Mouse (Mus musculus) gastrocnemius, postnatal 25 days (tissue): Measurements from ENCODE around the gene Pdcd11. TPM values are rescaled to one million over a fixed set of nuclear protein-coding genes. Genes with fewer than 3 reads are reported as not detected.
"Not testable (repeated sequence)": the region's sequence is repeated elsewhere in the genome, so short reads cannot be mapped to it uniquely, and the experiment has no call there.

ENCODE experiments used
- DNase-seq: peaks from one replicate; pipeline ENCODE4 v3.0.0; 2022
- total RNA-seq, 2 experiments: library from RNA; stranded (reverse); gene quantifications; 1 replicate in 1 of 2; 2 replicates in 1 of 2; pipeline ENCODE4 v1.2.3; 2021

Pdcd11 gene
- total RNA-seq, 2 experiments from 2014 or later: 6.9 to 7.3 TPM

DNA sequence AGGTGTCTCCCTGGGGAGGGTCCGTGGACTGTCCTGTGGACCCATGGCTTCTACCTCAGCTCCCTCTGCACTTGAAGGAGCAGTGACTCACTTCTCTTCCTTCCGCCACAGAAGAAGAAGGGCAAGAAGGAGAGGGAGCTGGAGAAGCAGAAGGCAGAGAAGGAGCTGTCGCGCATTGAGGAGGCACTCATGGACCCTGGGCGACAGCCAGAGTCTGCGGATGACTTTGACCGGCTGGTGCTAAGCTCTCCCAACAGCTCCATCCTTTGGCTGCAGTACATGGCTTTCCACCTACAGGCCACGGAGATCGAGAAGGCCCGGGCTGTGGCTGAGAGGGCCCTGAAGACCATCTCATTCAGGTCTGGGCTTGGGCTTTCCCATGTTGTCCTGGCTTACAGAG, 37.6 kb downstream of the Pdcd11 start:
- DNase-seq: no peak

DNA sequence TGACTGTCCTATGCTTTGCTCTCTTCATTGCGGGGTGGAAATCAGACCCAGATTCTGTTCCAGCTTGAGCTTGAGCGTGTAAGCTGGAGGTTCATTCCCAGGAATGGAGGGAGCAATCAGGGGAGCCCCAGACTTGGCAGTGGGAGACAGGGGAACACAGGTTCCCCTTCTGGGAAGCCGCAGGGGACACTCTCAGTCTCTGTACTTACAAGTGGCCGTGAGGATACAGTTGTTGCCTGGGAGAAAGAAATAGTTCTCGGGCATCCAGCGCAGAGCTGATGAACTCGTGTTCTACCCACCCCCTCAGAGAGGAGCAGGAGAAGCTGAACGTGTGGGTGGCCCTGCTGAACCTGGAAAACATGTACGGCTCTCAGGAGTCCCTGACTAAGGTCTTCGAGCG, 38.3 kb downstream of the Pdcd11 start:
- DNase-seq: no peak

DNA sequence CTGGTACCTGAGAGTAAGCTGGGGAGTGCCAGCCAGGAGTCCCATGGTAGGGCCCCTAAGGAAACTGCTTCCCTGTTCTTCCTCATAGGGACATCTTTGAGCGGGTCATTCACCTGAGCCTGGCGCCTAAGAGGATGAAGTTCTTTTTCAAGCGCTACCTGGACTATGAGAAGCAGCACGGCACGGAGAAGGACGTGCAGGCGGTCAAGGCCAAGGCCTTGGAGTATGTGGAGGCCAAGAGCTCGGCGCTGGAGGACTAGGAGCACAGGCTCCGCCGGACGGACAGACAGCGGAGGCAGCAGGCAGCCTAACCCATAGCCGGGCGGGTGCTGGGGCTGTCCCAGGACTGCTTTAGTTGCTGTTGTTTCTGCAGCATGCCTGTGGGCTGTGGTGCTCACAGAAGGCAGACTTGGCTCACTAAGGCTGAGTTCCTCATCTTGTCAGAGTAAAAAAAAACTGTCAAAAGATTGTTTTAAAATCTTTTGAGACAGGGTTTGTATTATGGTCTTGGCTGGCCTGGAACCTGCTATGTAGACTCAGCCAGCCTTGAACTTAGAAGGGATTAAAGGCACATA, 40.1 kb downstream of the Pdcd11 start:
- DNase-seq: no peak

DNA sequence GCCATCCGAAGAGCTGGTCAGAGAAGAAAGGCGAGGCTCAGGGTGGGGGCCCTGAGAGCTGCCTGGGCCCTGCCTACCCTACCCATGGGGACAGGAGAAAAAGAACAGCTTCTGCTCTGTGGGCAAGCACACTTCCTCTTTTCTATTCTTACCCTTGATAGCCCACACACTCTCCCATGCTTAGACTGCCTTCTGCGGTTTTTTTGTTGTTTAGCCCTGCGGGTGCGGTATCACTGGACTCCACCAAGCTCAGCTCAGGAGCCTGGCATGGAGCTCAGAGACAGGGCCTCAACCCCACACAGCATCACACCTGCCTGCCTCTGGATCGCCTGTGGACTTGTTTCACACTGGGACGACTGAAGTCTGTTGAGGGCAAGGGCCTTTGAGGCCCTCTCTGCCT, 42.6 kb downstream of the Pdcd11 start:
- peak; percentile 29 for DNase-seq

DNA sequence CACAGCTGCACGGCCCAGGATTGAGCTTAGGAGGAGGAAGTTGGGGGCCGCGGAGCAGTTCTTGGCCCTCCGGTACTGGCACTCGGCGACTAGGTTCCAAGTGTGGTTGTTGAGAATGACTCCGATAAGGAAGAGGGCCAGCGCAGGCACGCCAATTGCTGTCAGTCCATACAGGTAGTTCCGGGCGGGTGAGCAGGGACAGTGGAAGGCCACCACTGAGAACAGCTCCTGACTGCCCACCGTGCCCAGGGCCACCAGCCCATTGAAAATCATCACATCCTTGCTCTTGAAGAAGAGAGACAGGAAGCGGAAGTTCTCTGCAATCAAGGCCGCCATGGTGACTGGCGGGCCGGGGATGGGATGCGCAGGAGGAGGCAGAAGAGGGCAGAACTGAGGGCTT, 45.0 kb downstream of the Pdcd11 start:
- no peak for DNase-seq

DNA sequence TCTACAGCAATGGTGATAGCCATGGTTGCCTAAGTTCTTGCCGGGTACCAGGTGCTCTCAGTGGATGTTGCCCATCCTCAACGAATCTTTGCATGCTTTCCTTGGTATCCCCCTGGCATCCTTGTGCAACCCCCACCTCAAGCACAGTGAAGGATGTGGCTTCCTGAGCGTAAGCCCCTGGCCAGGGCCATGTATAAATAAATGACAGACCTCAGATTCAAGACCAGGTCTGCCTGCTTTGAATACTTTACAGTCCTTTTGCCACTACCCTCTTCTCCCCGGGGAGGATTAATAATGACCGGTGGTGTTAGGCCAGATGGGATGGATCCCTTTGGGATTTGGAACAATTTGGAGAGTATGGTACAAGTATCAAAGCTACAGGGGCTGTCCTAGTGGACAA, 45.6 kb downstream of the Pdcd11 start:
- no peak for DNase-seq

DNA sequence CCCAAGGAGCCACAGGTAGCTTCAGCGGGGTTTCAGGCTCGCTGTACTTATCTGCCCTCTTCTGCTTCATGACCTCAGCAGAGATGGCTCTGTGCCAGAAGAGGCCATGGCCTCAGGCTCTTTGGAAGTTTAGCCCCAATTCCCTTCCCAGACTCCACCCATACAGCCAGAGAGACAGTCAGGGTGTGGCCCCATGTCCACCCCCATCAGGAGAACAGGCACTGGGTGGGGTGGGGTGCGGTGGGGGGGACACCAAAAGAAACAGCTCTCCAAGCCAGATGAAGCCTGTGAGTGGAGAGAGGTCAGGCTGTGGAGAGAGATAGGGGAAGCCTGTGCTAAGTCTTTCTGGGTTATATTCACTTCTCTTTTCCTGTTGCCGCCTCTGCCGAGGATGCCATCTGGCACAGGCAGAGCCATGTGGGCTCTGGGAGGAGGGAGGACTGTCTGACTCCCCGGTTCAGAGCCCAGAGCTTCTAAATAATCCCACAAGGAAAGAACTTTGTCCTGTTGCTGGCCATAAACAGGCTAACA, 46.5 kb downstream of the Pdcd11 start:
- peak; percentile 71 for DNase-seq

DNA sequence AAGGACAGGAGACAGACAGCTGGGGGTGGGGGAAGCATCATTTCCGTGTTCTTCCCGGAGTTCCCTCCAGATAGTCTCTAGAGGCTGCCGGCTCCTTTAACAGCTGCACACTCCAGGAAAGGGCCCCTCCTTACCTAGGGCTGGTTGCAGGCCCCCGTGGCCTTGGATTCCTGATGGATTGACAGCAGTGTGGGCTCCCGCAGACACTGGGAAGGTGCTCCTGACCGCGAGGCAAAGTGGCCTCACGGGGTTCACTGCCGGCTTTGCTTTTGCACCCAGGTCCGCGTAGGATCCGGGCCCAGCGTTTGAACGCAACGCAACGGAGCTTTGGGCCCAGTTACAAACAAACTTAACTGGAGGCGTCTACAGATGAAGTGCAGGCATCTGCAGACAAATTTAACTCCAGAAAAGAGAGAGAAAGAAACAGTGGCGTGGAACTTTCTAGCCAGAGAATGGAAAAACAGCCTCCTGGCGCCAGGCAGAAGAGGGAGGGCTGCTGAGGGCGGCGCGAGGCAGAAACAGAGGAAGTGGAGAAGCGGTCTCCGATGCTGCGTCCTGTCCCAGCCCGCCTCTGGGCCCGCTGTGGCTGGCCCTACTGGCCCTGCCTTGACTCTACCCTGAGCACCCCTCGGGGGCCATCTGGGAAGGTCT, 47.3 kb downstream of the Pdcd11 start, which contains the start of gene Calhm2:
TSS of gene Calhm2 (minus strand) at position 524 of the 651 bp plus-strand sequence.
- peak; percentile 64 for DNase-seq

DNA sequence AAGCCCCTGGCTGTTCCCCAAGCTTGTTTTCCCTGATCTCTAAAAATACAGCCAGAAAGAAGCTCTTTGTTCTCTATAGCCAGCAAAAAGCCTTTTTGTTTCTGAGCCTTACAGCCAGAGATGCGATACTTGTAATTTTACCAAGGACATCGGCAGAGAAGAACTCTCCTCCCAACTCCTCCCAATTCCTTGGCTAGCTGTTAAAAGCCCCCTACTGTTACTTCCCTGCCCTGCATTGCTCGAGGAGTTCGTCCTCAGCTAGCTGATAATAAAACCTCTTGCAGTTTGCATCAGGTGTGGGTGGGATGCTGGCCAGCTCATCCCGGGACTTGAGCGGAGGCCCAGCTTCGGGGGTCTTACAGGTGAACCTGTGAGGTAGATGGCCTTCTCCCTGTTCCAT, 49.0 kb downstream of the Pdcd11 start:
- DNase-seq: not testable (repeated sequence)

DNA sequence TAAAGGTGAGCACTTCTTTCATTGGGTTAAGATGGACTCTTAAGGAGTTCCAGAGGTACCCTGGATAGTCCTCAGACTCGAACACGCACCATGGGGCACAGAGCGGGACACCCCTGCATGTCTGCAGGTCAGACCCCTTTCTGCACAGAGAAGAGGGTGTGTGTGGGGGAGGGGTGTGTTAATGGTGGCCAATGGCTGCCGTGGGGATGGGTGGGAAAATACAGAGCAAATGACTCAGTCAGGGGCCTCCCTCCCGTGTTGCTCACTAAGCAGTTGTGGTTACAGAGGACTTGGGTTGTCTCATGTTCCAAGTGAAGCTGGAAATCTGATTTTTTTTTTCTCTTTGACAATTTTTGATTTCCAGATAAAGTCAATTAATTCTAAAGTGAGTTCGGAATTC, 51.9 kb downstream of the Pdcd11 start:
- DNase-seq: no peak

DNA sequence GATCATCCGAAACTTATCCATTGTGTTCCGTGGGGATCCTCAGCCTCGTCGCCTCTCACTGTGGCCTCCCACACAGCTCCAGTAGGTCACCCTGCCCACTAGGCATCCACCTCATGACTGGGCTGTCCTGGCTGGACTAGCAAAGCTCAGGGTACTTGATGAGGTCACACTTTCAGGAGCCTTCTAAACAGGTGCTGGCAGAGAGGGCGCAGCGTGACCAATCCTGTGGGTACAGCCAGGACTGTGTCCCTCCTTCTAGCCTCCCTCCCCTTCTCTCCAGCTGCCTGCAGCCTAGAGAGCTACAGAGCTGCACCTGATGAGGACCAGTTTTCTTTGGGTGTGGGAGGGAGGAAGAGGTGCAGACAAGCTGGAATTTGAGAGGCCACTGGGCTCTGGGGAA, 53.6 kb downstream of the Pdcd11 start, which contains the start of gene Calhm1:
TSS of gene Calhm1 (minus strand) at position 101 of the 400 bp plus-strand sequence.
- no peak for DNase-seq

DNA sequence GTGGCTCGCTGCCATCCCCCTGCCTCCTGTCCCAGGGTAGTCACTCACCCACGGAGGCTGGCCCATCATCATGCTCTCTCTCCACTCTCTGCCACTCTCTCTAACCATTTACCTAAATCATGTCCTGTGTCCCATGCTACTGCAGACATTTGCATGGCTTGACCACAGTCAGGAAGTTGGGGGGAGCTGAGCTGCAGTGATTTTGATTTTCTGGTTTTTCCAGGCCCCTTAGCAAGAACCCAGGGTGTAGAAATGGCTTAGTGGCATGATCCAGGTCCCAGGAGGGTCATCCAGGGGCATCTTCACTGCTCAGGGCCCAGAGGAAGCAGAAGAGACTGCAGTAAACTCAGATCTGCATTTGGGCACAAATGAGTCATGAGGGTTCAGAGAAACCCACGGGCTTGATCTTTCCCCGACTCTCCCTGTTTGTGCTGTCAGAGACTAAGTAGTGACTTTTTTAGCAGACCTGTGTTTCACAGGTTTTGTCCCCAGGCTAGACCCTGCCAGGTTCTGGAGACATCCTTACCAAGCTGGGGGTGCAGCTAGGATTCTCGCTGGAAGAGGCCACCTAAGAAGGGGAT, 57.8 kb downstream of the Pdcd11 start:
- no peak for DNase-seq

DNA sequence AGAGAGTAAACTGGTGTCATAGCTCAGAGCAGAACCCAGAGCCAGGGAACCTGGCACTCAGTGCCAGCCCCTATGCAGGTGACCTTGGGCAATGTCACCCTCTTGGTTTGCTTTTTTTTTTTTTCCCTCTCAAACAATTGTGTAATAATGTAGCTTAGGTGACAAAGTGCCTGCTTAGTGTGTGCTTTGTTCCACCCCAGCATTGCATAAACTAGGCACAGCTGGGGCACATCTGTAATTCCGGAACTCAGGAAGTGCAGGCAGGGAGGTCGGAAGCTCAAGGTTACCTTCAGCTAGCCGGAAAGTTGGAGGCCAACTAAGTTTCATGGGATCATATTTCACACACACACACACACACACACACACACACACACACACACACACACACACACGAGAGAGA, 59.3 kb downstream of the Pdcd11 start:
- no peak for DNase-seq

DNA sequence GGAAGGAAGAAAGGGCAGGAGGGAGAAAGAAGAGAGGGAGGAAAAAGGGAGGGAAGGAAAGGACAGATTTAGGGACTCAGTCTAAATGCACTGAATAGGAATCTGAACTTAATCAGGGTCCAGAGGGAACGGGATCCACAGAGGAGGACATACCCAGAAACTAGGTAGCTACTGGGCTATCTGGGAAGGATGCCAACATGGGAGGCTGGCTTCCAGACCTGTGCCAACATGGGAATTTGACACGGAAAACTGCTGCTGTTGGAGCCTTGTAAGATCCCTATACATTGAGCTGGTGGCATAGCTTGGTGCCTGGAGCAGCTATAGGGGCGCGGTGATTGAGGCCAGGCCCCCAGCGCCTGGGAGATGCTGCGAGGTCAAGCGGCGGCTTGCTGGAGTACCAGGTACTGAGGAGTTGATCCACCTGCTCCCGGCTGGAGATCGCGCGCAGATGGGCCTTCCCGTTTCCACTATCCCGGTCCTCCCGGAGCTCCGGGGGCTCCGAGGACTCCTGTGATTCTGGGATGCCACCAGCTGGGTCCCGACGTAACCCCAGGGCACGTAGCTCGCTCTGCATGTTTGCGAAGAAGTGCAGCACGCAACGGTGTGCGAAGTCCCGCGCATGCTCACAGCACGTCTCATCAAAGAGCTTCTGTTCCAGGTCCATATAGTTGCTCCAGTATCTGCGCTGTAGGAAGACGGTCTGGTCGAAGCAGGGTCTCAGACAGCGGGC, 60.9 kb downstream of the Pdcd11 start:
- no peak for DNase-seq

DNA sequence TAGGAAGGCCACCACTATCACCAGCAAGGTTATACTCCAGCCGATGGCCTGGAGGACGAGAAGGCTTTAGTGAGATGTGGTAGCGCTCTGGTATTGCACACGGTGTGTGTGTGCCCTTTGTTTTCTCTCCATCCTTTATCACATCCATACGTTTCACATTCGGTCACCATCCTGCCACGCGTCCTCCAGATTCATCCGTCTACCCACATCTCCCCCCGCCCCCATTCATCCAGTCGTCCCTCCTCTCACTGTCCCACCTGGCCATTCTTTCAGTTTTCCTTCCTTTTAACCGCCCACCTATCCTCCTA, 61.4 kb downstream of the Pdcd11 start:
- no peak for DNase-seq

DNA sequence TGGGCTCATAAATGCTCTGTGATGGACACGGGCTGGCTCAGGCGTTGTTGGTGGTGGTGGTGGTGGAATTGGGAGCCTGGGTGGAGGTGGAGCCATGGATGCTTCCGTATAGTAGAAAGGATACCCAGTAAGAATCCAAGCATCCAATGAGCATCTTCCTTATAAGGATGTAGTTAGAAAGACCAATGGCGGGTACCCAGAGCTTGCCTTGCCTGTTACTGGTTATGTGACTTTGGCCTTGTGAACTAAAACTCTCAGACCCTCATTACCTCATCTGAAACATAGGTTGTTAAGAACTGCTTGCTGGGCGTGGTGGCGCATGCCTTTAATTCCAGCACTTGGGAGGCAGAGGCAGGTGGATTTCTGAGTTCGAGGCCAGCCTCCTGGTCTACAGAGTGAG, 63.2 kb downstream of the Pdcd11 start:
- no peak for DNase-seq

DNA sequence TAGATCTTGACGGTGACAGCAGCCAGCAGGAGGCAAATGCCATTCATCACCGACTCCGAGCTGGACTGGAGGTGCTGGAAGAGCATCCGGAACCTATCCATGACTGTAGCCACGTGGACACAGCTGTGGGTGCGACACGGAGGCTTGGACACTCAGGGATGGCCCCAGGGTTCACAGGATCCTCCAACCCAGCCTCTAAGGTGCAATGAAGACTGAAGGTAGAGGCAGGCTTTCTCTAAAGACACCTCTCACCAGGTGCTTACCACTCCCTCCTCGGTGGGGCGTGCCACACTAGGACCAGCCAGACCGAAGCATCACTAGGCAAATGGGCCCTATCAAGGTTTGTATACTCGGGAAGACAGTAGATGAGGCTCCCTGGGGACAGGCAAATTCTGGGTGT, 67.1 kb downstream of the Pdcd11 start, which contains the start of gene Calhm3:
TSS of gene Calhm3 (minus strand) at position 101 of the 400 bp plus-strand sequence.
- DNase-seq: no peak

DNA sequence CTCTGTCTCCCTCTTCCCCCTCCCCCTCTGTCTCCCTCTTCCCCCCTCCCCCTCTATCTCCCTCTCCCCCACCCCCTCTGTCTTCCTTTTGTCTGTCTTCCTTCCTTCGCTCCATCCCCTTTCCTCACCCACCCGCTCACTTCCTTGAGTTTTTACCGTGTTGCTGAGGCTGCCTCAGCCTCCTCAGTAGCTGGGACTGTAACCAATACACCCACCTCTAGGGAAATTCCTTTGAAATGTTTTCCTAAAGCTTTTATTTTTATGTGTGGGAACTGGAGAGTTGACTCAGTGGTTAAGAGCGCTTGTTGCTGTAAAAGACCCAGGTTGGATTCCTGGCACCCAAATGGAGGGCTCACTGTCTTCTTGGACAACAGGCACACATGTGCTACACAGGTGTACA, 71.1 kb downstream of the Pdcd11 start:
- DNase-seq: no peak

DNA sequence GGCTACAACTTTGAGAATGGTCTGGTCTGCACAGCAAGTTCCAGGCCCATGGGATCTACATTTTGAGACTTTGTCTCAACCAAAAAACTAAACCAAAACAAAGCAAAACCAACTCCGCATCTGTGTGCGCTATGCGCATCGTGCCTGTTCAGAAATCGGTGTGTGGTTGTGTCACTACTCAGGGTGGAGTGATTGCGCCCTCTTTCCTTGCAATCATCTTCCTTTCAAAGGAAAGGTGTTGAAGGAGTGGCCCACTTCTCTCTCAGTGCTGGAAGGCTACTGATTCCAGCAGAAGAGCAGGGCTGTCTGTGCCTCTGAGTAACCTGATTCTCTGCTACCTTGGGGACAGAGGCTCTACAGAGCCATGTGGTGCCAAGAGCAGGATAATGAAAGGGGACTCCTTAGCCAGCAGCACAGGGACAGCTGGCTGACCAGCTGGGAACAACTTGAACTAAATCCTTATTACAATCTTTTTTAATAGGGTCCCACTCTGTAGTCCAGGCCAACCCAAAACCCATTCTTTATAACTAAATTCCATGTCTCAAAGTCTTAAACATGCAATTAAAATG, 72.7 kb downstream of the Pdcd11 start:
- DNase-seq: peak; percentile 22

DNA sequence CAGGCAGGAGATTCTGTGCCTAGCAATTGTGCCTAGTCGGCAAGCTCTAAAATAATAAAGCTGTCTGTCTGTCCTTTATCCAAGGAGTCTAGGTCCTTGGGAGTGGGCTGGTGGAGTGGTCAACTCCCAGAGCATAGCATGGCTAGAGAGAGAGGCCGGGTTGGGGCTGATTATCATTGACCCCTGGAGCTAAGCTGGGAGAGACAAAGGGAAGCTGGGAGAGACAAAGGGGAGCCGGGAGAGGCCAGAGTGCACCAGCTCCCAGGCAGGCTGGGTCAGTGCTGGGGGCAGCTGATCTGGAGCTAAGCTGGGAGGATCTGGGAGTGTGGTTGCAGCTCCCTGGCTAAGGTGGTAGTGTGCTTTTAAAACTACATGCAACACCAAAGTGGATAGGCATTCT, 76.2 kb downstream of the Pdcd11 start:
- DNase-seq: no peak

DNA sequence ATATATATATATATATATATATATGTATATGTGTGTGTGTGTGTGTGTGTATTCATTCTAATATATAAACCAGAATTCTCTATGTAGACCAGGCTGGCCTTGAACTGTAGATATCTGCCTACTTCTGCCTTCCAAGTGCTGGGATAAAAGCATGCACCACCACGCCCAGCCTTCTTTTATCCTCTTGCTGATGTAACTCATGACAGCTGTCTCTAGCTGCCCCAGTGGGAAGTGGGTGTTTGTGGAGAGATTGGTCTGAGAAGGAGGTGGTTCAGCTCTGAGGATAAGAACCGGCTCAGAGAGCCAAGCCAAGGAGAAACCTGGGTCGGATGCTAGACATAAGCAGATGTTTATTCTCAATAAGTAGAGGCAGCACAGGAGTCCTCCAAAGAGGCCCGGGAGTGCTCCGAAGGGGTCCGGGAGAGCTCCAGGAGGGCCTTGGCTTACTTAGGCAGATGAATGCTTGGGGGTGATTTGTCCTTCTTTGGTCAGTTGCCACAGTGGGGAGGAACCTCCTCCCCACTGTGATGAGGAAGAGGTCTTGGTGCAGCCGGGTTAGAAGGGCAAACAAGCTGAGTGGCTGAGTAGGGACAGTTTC, 77.1 kb downstream of the Pdcd11 start:
- DNase-seq: no peak

DNA sequence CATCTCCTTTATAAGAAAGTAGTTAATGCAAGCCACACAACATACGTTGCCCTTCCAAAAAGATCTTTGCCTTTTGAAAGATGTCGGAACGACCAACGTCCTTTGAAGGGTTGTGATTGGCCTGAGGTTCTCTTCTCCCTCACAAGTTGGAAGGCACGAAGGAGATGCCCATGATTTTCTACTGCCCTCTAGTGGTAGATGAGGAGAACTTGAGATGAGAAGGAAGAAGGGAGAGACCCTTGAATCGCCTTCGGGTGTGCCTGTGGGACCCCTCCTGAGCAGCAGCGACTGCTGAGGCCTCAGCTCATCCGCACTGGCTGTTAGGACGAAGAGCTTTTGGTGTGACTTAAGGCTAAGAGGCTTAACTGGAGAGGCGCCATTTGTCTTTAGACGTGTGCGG, 77.7 kb downstream of the Pdcd11 start:
- DNase-seq: no peak
